Mouse (Mus musculus): ENCODE results near the gene Lgals2. TPM values are rescaled to one million over a fixed set of nuclear protein-coding genes. Genes with fewer than 3 reads are reported as not detected.

Lgals2 gene
- total and polyA plus RNA-seq, 2 experiments from 2014 or later = 0.27 to 4.6 TPM

- H3K4me2 ChIP-seq (ENCODE audit: low read depth, low read length) = peak overlapping the region; percentile 83
- 3% methylated on average over 8 of the region's 8 CpGs for WGBS
- H3K9ac ChIP-seq (replicated peaks; ENCODE audit: low read depth, low read length) = no peak overlapping the region
- H3K27ac ChIP-seq (ENCODE audit: low read depth) = peak overlapping the region; percentile 84
- no peaks in the 10 kb centered on the region for H3K27me3 ChIP-seq (ENCODE audit: control insufficient read depth, insufficient read depth, low read length)
- ATAC-seq (ENCODE audit: insufficient read depth, low read depth) (peak; percentile 56), DNase-seq (ENCODE audit: low spot score) (peak; percentile 66)
- H3K9me3 ChIP-seq (replicated peaks; ENCODE audit: control insufficient read depth, low read length) = no peaks in the 10 kb centered on the region
- peaks cover 22% of the 10 kb centered on the region for H3K4me1 ChIP-seq (ENCODE audit: control insufficient read depth, insufficient read depth)
- TF ChIP-seq EP300 (IDR thresholded peaks at IDR 0.05; ENCODE audit: low read depth) = peak; percentile 50; the same call in 1 of the 2 replicates
- no peak for TF ChIP-seq CTCF (IDR thresholded peaks at IDR 0.05; ENCODE audit: low read depth)
- H3K36me3 ChIP-seq (replicated peaks; ENCODE audit: control insufficient read depth, insufficient read depth, low read length) = no peaks in the 10 kb centered on the region
- H3K4me3 ChIP-seq (ENCODE audit: low read depth, low read length) = 0 out of 2 replicates have a peak overlapping the region, but pooled peaks have one; percentile 65
Observed at GRCm38 (mm10) chr15:78803499-78803900, 51.8 kb downstream of the Lgals2 start.

GRCm38 (mm10) chr15:78802776-78803391, 52.4 kb downstream of the Lgals2 start, which contains the start of gene Card10:
TSS of gene Card10 (minus strand) at chr15:78803042.
- under 1% methylated on average over 62 of the region's 70 CpGs for WGBS
- H3K4me1 ChIP-seq (ENCODE audit: control insufficient read depth, insufficient read depth) = peaks cover 22% of the 10 kb centered on the region
- H3K9ac ChIP-seq (replicated peaks; ENCODE audit: low read depth, low read length) = peak within 1 kb of the TSS; percentile 72
- no peak for TF ChIP-seq EP300 (IDR thresholded peaks at IDR 0.05; ENCODE audit: low read depth)
- TF ChIP-seq CTCF (IDR thresholded peaks at IDR 0.05; ENCODE audit: low read depth) = no peak
- H3K27ac ChIP-seq (ENCODE audit: low read depth) = peak within 1 kb of the TSS; percentile 84
- peak within 1 kb of the TSS; percentile 65 for H3K4me3 ChIP-seq (ENCODE audit: low read depth, low read length)
- no peaks in the 10 kb centered on the region for H3K36me3 ChIP-seq (replicated peaks; ENCODE audit: control insufficient read depth, insufficient read depth, low read length)
- DNase-seq (ENCODE audit: low spot score) = peak; percentile 52
- no peaks in the 10 kb centered on the region for H3K27me3 ChIP-seq (ENCODE audit: control insufficient read depth, insufficient read depth, low read length)
- H3K4me2 ChIP-seq (ENCODE audit: low read depth, low read length) = peak within 1 kb of the TSS; percentile 83
- no peaks in the 10 kb centered on the region for H3K9me3 ChIP-seq (replicated peaks; ENCODE audit: control insufficient read depth, low read length)
- peak; percentile 73 for ATAC-seq (ENCODE audit: insufficient read depth, low read depth)

- Histone ChIP-seq H3K9me3 (replicated peaks; ENCODE audit: control insufficient read depth, low read length) (no peaks in the 10 kb centered on the region), H3K4me3 (ENCODE audit: low read depth, low read length) (peak overlapping the region; percentile 65), H3K4me1 (ENCODE audit: control insufficient read depth, insufficient read depth) (peaks cover 22% of the 10 kb centered on the region), H3K27ac (ENCODE audit: low read depth) (peak overlapping the region; percentile 84), H3K27me3 (ENCODE audit: control insufficient read depth, insufficient read depth, low read length) (no peaks in the 10 kb centered on the region), H3K36me3 (replicated peaks; ENCODE audit: control insufficient read depth, insufficient read depth, low read length) (no peaks in the 10 kb centered on the region; the same call in 1 of the 2 replicates), H3K4me2 (ENCODE audit: low read depth, low read length) (peak overlapping the region; percentile 83), H3K9ac (replicated peaks; ENCODE audit: low read depth, low read length) (peak overlapping the region; percentile 72)
- DNase-seq (ENCODE audit: low spot score) (no peak), ATAC-seq (ENCODE audit: insufficient read depth, low read depth) (peak; percentile 25)
- TF ChIP-seq EP300 (IDR thresholded peaks at IDR 0.05; ENCODE audit: low read depth) (no peak; the same call in 1 of the 2 replicates), CTCF (IDR thresholded peaks at IDR 0.05; ENCODE audit: low read depth) (no peak)
- 6% methylated on average over 66 of the region's 67 CpGs for WGBS
Observed at GRCm38 (mm10) chr15:78801971-78802741, 53.2 kb downstream of the Lgals2 start.

GRCm38 (mm10) chr15:78801571-78801970, 53.8 kb downstream of the Lgals2 start:
- peak overlapping the region; percentile 72; the same call in 1 of the 2 replicates for H3K9ac ChIP-seq (replicated peaks; ENCODE audit: low read depth, low read length)
- no peak overlapping the region; the same call in 1 of the 2 replicates for H3K27ac ChIP-seq (ENCODE audit: low read depth)
- TF ChIP-seq EP300 (IDR thresholded peaks at IDR 0.05; ENCODE audit: low read depth) = no peak
- TF ChIP-seq CTCF (IDR thresholded peaks at IDR 0.05; ENCODE audit: low read depth) = no peak
- no peaks in the 10 kb centered on the region for H3K27me3 ChIP-seq (ENCODE audit: control insufficient read depth, insufficient read depth, low read length)
- peak overlapping the region; percentile 83 for H3K4me2 ChIP-seq (ENCODE audit: low read depth, low read length)
- no peaks in the 10 kb centered on the region; the same call in 1 of the 2 replicates for H3K36me3 ChIP-seq (replicated peaks; ENCODE audit: control insufficient read depth, insufficient read depth, low read length)
- peaks cover 23% of the 10 kb centered on the region for H3K4me1 ChIP-seq (ENCODE audit: control insufficient read depth, insufficient read depth)
- ATAC-seq (ENCODE audit: insufficient read depth, low read depth) = no peak
- DNase-seq (ENCODE audit: low spot score) = no peak
- no peaks in the 10 kb centered on the region for H3K9me3 ChIP-seq (replicated peaks; ENCODE audit: control insufficient read depth, low read length)
- 68% methylated on average over 9 of the region's 9 CpGs for WGBS
- H3K4me3 ChIP-seq (ENCODE audit: low read depth, low read length) = peak overlapping the region; percentile 65

Small RNAs within 50 kb of the gene (microRNA-seq; reads per million reads assigned to microRNA genes)
- gene Mir6955 = 0.54 reads per million

Other genes starting within 250 kb of the Lgals2 start
- 0.12 and 0.19 TPM in 2 replicates for gene Elfn2, start 136.8 kb downstream of the Lgals2 start, total RNA-seq (2014; rRNA removed; ENCODE audit: low replicate concordance)
- 0.05 and 0.11 TPM in 2 replicates for gene Elfn2, start 136.8 kb downstream of the Lgals2 start, polyA plus RNA-seq (2015; fragmentation: Nextera tagmentation; extraction: Ambion mirVana)
- gene Mfng, start 82.1 kb downstream of the Lgals2 start, total RNA-seq (2014; rRNA removed; ENCODE audit: low replicate concordance) = 12.9 and 13.1 TPM in 2 replicates
- 13.0 and 13.4 TPM in 2 replicates for gene Mfng, start 82.1 kb downstream of the Lgals2 start, polyA plus RNA-seq (2015; fragmentation: Nextera tagmentation; extraction: Ambion mirVana)
- gene Card10, start 52.5 kb downstream of the Lgals2 start, total RNA-seq (2014; rRNA removed; ENCODE audit: low replicate concordance) = 2.7 and 6.4 TPM in 2 replicates
- gene Card10, start 52.5 kb downstream of the Lgals2 start, polyA plus RNA-seq (2015; fragmentation: Nextera tagmentation; extraction: Ambion mirVana) = 4.0 and 4.6 TPM in 2 replicates
- gene Cdc42ep1, start 12.9 kb downstream of the Lgals2 start, total RNA-seq (2014; rRNA removed; ENCODE audit: low replicate concordance) = 44.7 and 52.5 TPM in 2 replicates
- 27.1 and 27.4 TPM in 2 replicates for gene Cdc42ep1, start 12.9 kb downstream of the Lgals2 start, polyA plus RNA-seq (2015; fragmentation: Nextera tagmentation; extraction: Ambion mirVana)
- 32.4 and 40.5 TPM in 2 replicates for gene Gga1, start 21.7 kb upstream of the Lgals2 start, total RNA-seq (2014; rRNA removed; ENCODE audit: low replicate concordance)
- 30.1 and 32.4 TPM in 2 replicates for gene Gga1, start 21.7 kb upstream of the Lgals2 start, polyA plus RNA-seq (2015; fragmentation: Nextera tagmentation; extraction: Ambion mirVana)
- 0.73 TPM in 1 of 2 replicates, not detected in the other for gene Gm49510, start 44.1 kb upstream of the Lgals2 start, total RNA-seq (2014; rRNA removed; ENCODE audit: low replicate concordance)
- gene Gm49510, start 44.1 kb upstream of the Lgals2 start, polyA plus RNA-seq (2015; fragmentation: Nextera tagmentation; extraction: Ambion mirVana) = 0.08 and 0.18 TPM in 2 replicates
- gene Sh3bp1, start 44.2 kb upstream of the Lgals2 start, total RNA-seq (2014; rRNA removed; ENCODE audit: low replicate concordance) = 9.8 and 11.7 TPM in 2 replicates
- gene Sh3bp1, start 44.2 kb upstream of the Lgals2 start, polyA plus RNA-seq (2015; fragmentation: Nextera tagmentation; extraction: Ambion mirVana) = 6.4 and 7.0 TPM in 2 replicates
- gene Pdxp, start 58.4 kb upstream of the Lgals2 start, total RNA-seq (2014; rRNA removed; ENCODE audit: low replicate concordance) = 25.8 and 46.0 TPM in 2 replicates
- gene Pdxp, start 58.4 kb upstream of the Lgals2 start, polyA plus RNA-seq (2015; fragmentation: Nextera tagmentation; extraction: Ambion mirVana) = 7.7 and 8.3 TPM in 2 replicates
- gene Lgals1, start 71.2 kb upstream of the Lgals2 start, total RNA-seq (2014; rRNA removed; ENCODE audit: low replicate concordance) = 460 and 709 TPM in 2 replicates
- gene Lgals1, start 71.2 kb upstream of the Lgals2 start, polyA plus RNA-seq (2015; fragmentation: Nextera tagmentation; extraction: Ambion mirVana) = 800 and 870 TPM in 2 replicates
- 3.4 TPM in 1 of 2 replicates, not detected in the other for gene Nol12, start 79.4 kb upstream of the Lgals2 start, total RNA-seq (2014; rRNA removed; ENCODE audit: low replicate concordance)
- gene Nol12, start 79.4 kb upstream of the Lgals2 start, polyA plus RNA-seq (2015; fragmentation: Nextera tagmentation; extraction: Ambion mirVana) = 23.3 TPM in 2 replicates
- 45.3 and 80.0 TPM in 2 replicates for gene Triobp, start 92.2 kb upstream of the Lgals2 start, total RNA-seq (2014; rRNA removed; ENCODE audit: low replicate concordance)
- 19.1 and 20.0 TPM in 2 replicates for gene Triobp, start 92.2 kb upstream of the Lgals2 start, polyA plus RNA-seq (2015; fragmentation: Nextera tagmentation; extraction: Ambion mirVana)
- gene H1f0, start 172.9 kb upstream of the Lgals2 start, total RNA-seq (2014; rRNA removed; ENCODE audit: low replicate concordance) = 318 and 358 TPM in 2 replicates
- gene H1f0, start 172.9 kb upstream of the Lgals2 start, polyA plus RNA-seq (2015; fragmentation: Nextera tagmentation; extraction: Ambion mirVana) = 210 and 229 TPM in 2 replicates
- not detected in 2 replicates for gene Galr3, start 186.4 kb upstream of the Lgals2 start, total RNA-seq (2014; rRNA removed; ENCODE audit: low replicate concordance)
- not detected in 2 replicates for gene Galr3, start 186.4 kb upstream of the Lgals2 start, polyA plus RNA-seq (2015; fragmentation: Nextera tagmentation; extraction: Ambion mirVana)
- 20.9 and 27.1 TPM in 2 replicates for gene Ankrd54, start 207.4 kb upstream of the Lgals2 start, total RNA-seq (2014; rRNA removed; ENCODE audit: low replicate concordance)
- 14.1 and 15.6 TPM in 2 replicates for gene Ankrd54, start 207.4 kb upstream of the Lgals2 start, polyA plus RNA-seq (2015; fragmentation: Nextera tagmentation; extraction: Ambion mirVana)
- gene Eif3l, start 219.7 kb upstream of the Lgals2 start, total RNA-seq (2014; rRNA removed; ENCODE audit: low replicate concordance) = 183 and 210 TPM in 2 replicates
- gene Eif3l, start 219.7 kb upstream of the Lgals2 start, polyA plus RNA-seq (2015; fragmentation: Nextera tagmentation; extraction: Ambion mirVana) = 114 and 123 TPM in 2 replicates

Data from heart, postnatal 0 days (tissue).